Mouse (Mus musculus): ENCODE measurements around the gene Tmem221.

Gene Tmem221

DNA sequence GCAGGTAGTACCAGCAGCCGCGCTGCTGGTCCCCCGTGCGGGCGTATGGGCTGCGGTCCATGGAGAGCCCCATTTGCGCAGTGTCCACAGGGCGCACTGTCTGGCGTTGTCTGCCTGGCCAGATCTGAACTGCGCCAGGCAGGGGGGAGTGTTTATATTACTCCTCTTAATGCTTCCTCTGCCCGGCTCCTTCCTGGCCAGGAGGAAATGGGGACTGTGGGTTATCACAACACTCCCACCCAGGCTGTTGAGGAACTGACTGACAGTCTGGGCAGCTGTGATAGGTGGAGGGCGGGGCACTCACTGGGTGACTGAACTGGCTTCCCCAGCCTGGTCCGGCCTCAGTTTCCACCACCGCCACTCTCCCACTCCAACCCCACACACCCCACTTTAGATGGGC, 47.0 kb downstream of the Tmem221 start, which contains the start of gene Plvap:
Plvap (minus strand) TSS at position 109 of the 400 bp plus-strand sequence.
- no peak for DNase-seq (ENCODE audit: low read depth, low spot score)

DNA sequence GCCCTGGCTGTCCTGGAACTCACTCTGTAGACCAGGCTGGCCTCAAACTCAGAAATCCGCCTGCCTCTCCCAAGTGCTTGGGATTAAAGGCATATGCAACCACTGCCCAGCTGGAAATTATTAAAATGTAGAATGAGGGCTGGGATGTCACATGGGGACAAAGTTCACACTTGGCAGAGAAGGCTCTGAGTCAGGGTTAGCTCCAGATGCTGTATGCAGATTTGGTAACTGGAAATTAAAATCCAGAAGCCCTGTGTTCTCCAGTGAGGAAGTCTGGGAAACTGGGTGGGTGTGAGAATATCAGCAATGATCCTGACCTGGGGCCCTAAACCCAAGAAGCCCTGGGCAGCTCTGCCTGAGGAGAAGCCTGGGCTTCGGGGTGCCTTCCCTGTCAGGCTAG, 49.4 kb downstream of the Tmem221 start:
- DNase-seq (ENCODE audit: low read depth, low spot score): no peak

DNA sequence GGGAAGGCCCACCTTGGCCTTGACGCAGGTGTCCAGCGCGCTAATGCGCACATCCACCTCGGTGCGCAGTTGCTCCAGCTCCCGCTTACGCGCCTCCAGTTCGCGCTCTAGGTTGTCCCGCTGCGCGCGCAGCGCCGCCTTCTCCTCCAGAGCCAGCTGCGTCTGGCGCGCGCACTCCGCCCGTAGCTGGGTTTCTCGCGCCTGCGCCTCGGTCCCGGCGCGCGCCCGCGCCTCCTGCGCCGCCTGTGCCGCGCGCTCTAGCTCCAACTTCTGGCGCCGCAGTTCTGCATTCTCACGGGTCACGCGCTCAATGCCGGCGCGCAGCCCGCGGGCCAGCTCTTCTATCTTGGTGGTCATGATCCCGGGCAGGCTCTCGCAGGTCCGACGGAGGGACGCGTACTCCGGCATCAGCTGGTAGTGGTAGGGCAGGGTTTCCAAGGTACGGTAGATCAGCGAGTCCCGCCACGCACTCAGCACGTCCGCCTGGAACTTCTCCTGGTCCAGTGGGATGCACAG, 51.0 kb downstream of the Tmem221 start:
- DNase-seq (ENCODE audit: low read depth, low spot score): no peak

DNA sequence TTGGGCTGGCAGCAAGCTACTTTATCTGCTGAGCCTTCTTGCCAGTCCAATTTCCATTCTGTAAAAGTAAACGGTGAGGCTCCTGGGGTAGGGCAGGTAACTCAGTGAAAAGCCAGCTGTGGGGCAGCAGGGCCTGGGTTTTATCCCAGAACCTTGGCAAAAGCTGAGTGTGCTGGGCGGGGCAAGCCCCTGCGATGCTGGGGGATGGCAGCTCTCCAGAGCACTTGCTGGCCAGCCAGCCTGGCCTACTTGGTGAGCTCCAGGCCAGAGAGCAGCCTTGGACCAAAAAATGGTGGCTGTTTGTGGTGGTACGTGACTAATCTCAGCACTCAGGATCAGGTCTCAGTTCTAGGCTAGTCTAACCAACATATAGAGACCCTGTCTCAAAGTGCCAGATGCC, 52.7 kb downstream of the Tmem221 start:
- no peak for DNase-seq (ENCODE audit: low read depth, low spot score)

DNA sequence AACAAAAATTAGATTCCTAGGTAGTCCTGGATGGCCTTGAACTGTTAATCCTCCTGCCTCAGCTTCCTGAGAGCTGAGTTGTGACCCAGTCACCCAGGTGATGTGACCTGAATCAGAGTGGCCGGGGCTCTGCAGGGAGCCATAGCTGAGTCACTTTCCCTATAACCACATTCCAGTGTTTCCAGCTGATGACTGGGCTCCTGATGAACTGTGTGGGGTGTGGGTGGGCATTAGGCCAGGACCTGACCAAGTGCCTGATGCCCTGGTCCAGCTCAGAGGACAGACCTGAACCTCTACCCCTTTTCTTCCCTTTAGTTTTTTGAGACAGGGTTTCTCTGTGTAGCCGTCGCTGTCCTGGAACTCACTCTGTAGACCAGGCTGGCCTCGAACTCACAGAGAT, 53.3 kb downstream of the Tmem221 start:
- DNase-seq (ENCODE audit: low read depth, low spot score): no peak

DNA sequence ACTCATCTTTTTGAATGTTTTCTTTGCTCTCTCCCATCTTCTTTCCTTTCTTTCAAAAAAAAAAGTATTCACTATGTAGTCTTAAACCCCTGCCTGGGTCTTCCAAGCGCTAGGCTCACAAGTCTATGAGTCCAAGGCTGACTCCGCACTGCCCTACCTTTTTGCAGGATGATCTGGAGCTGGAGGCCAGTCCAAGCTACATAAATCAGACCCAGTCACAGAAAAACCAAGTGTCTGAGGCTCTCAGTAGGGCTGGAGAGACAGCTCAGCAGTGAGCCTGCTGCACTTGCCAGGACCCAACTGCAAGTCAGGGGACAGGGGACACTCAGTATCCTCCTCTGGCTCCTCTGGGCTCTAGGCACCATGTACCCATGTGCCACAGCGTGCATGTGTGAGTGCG, 54.3 kb downstream of the Tmem221 start:
- no peak for DNase-seq (ENCODE audit: low read depth, low spot score)
